ENCODE assay signal across 22 mouse cellular contexts in the genomic region with DNA sequence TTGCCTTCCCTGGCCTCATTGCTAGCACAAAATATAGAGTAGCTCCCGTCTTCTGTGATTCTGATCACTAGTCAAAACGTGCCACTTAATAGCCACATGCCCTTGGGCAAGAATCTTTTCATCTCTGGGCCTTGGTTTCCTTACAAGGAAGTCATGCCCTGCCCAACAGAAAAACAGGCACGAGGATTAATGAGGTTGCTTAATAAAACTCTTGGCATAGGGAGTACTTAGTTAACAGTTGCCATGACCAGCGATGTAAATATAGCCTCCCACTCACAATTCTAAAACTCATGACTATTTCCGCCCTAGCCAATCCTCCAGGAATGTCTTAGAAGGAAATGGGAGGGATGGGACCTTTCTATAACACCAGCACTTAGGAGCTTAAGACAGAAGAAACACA. TPM values are rescaled to one million over a fixed set of nuclear protein-coding genes. Genes with fewer than 3 reads are reported as not detected.
A peak's percentile ranks its signal among the peaks of the same experiment; 100 is the strongest.
DNase-seq lines count a peak whose midpoint lies in the region; ATAC-seq and TF ChIP-seq lines count a peak whose summit lies in the region.
"Had no signal": no experiment of that assay in that cellular context is flagged by ENCODE, and none has a peak within 500 bp of the region (broad histone marks: within the 10 kb centered on the region; RNA-seq: fewer than 3 reads in every experiment).

No protein-coding gene starts in this region.

- no peak for ATAC-seq in lung, embryonic 15.5 days (ENCODE audit: borderline replicate concordance, extremely low read depth, low FRiP score, low TSS enrichment)
- ATAC-seq in megakaryocyte progenitor cell, adult 5-6 weeks (replicated peaks; ENCODE audit: poor library complexity): 0 out of 2 replicates have a peak, but pooled peaks have one; percentile 10
- no peak for ATAC-seq in midbrain, embryonic 14.5 days (ENCODE audit: low FRiP score, low TSS enrichment)
- no peak for ATAC-seq in forebrain, embryonic 11.5 days (replicated peaks; ENCODE audit: low FRiP score)
- ATAC-seq: CD4-positive, CD25-positive, alpha-beta regulatory T cell, adult 4 months; forebrain, embryonic 13.5 days; hindbrain, embryonic 16.5 days; intestine, embryonic 15.5 days; midbrain, embryonic 13.5 days had no signal

- H3K9ac ChIP-seq in lung, embryonic 15.5 days: no peak overlapping the region
- H3K9ac ChIP-seq in midbrain, embryonic 14.5 days (replicated peaks; ENCODE audit: low read length): no peak overlapping the region
- no peak overlapping the region for H3K9ac ChIP-seq in forebrain, embryonic 11.5 days (ENCODE audit: low read length)
- H3K9ac ChIP-seq: forebrain, embryonic 13.5 days; heart, embryonic 13.5 days; intestine, embryonic 15.5 days; kidney, embryonic 15.5 days; limb, embryonic 13.5 days; liver, embryonic 13.5 days; midbrain, embryonic 13.5 days had no signal

- H3K4me1 ChIP-seq in lung, adult 2 months (ENCODE audit: control insufficient read depth, insufficient read depth, low read length): peaks cover 13% of the 10 kb centered on the region
- peaks cover 18% of the 10 kb centered on the region for H3K4me1 ChIP-seq in lung, embryonic 15.5 days
- no peaks in the 10 kb centered on the region for H3K4me1 ChIP-seq in midbrain, embryonic 14.5 days (ENCODE audit: control insufficient read depth, insufficient read depth, low read length)
- no peaks in the 10 kb centered on the region for H3K4me1 ChIP-seq in forebrain, embryonic 11.5 days (replicated peaks; ENCODE audit: control insufficient read depth, insufficient read depth, low read length)
- H3K4me1 ChIP-seq: forebrain, embryonic 13.5 days; intestine, embryonic 15.5 days; kidney, embryonic 15.5 days; limb, embryonic 13.5 days; liver, embryonic 13.5 days; midbrain, embryonic 13.5 days had no signal

- 30% methylated on average over 5 of the region's 5 CpGs for WGBS in lung, adult 2 months
- 60% methylated on average over 5 of the region's 5 CpGs for WGBS in lung, embryonic 15.5 days
- WGBS in midbrain, embryonic 14.5 days: 81% methylated on average over 5 of the region's 5 CpGs
- 75% methylated on average over 5 of the region's 5 CpGs for WGBS in forebrain, embryonic 11.5 days

- H3K27ac ChIP-seq in lung, embryonic 15.5 days: peak overlapping the region; percentile 20; the same call in 1 of the 2 replicates
- no peak overlapping the region for H3K27ac ChIP-seq in midbrain, embryonic 14.5 days (replicated peaks; ENCODE audit: low read depth, low read length)
- H3K27ac ChIP-seq in forebrain, embryonic 11.5 days (ENCODE audit: low read depth, low read length): no peak overlapping the region
- H3K27ac ChIP-seq: forebrain, embryonic 13.5 days; heart, embryonic 13.5 days; hindbrain, embryonic 10.5 days; intestine, embryonic 15.5 days; kidney, embryonic 15.5 days; limb, embryonic 13.5 days; liver, embryonic 13.5 days; midbrain, embryonic 13.5 days had no signal

- DNase-seq in heart, adult 11 months: peak; percentile 89
- DNase-seq in heart, postnatal 25 days (ENCODE audit: low spot score): no peak
- peak; percentile 23 to 54 for DNase-seq in lung, adult 18-20 months
- no peak for DNase-seq in lung, adult 2 months
- no peak for DNase-seq in midbrain, embryonic 14.5 days
- DNase-seq in forebrain, embryonic 11.5 days (ENCODE audit: low spot score): no peak
- DNase-seq: cerebellum, adult 11-12 months; cerebellum, postnatal 10 days; kidney, postnatal 4 days; liver, embryonic 13.5 days had no signal

- no peak for TF ChIP-seq POLR2A in lung, adult 2 months (IDR thresholded peaks at IDR 0.05; ENCODE audit: borderline replicate concordance, extremely low read depth, low read depth, low read length)

- no peak overlapping the region for H3K4me3 ChIP-seq in lung, adult 2 months (replicated peaks; ENCODE audit: extremely low read depth, low read depth, low read length)
- no peak overlapping the region for H3K4me3 ChIP-seq in lung, embryonic 15.5 days
- no peak overlapping the region for H3K4me3 ChIP-seq in midbrain, embryonic 14.5 days (replicated peaks; ENCODE audit: low read depth, low read length)
- H3K4me3 ChIP-seq in forebrain, embryonic 11.5 days (ENCODE audit: low read depth, low read length): no peak overlapping the region
- H3K4me3 ChIP-seq: forebrain, embryonic 13.5 days; heart, embryonic 13.5 days; hindbrain, embryonic 10.5 days; intestine, embryonic 15.5 days; kidney, embryonic 15.5 days; limb, embryonic 13.5 days; liver, embryonic 13.5 days; midbrain, embryonic 13.5 days had no signal

- no peaks in the 10 kb centered on the region for H3K9me3 ChIP-seq in lung, embryonic 15.5 days
- no peaks in the 10 kb centered on the region for H3K9me3 ChIP-seq in midbrain, embryonic 14.5 days (ENCODE audit: control insufficient read depth, low read length)
- H3K9me3 ChIP-seq in forebrain, embryonic 11.5 days (ENCODE audit: control insufficient read depth, low read length): no peaks in the 10 kb centered on the region
- H3K9me3 ChIP-seq: forebrain, embryonic 13.5 days; heart, embryonic 13.5 days; hindbrain, embryonic 10.5 days; intestine, embryonic 15.5 days; kidney, embryonic 15.5 days; limb, embryonic 13.5 days; liver, embryonic 13.5 days; midbrain, embryonic 13.5 days had no signal

- TF ChIP-seq CTCF in lung, adult 2 months (IDR thresholded peaks at IDR 0.05; ENCODE audit: insufficient read depth, low read length): no peak

- no peaks in the 10 kb centered on the region for H3K27me3 ChIP-seq in lung, embryonic 15.5 days
- no peaks in the 10 kb centered on the region for H3K27me3 ChIP-seq in midbrain, embryonic 14.5 days (ENCODE audit: control insufficient read depth, insufficient read depth, low read length)
- H3K27me3 ChIP-seq in forebrain, embryonic 11.5 days (ENCODE audit: control insufficient read depth, insufficient read depth, low read length): no peaks in the 10 kb centered on the region
- H3K27me3 ChIP-seq: forebrain, embryonic 13.5 days; heart, embryonic 13.5 days; intestine, embryonic 15.5 days; kidney, embryonic 15.5 days; limb, embryonic 13.5 days; liver, embryonic 13.5 days; midbrain, embryonic 13.5 days had no signal

- no peak overlapping the region for H3K4me2 ChIP-seq in lung, embryonic 15.5 days
- H3K4me2 ChIP-seq in midbrain, embryonic 14.5 days (ENCODE audit: low read length): no peak overlapping the region
- no peak overlapping the region for H3K4me2 ChIP-seq in forebrain, embryonic 11.5 days (ENCODE audit: low read depth, low read length, severe bottlenecking)
- H3K4me2 ChIP-seq: forebrain, embryonic 13.5 days; heart, embryonic 13.5 days; intestine, embryonic 15.5 days; kidney, embryonic 15.5 days; limb, embryonic 13.5 days; liver, embryonic 13.5 days; midbrain, embryonic 13.5 days had no signal

- intact Hi-C loops in heart, postnatal 25 days (cut with DNase I): no loop called here

- H3K36me3 ChIP-seq in lung, embryonic 15.5 days: no peaks in the 10 kb centered on the region
- no peaks in the 10 kb centered on the region for H3K36me3 ChIP-seq in midbrain, embryonic 14.5 days (ENCODE audit: control insufficient read depth, insufficient read depth, low read length)
- no peaks in the 10 kb centered on the region for H3K36me3 ChIP-seq in forebrain, embryonic 11.5 days (ENCODE audit: control insufficient read depth, insufficient read depth, low read length)
- H3K36me3 ChIP-seq: heart, embryonic 13.5 days; hindbrain, embryonic 10.5 days; intestine, embryonic 15.5 days; kidney, embryonic 15.5 days; limb, embryonic 13.5 days; liver, embryonic 13.5 days; midbrain, embryonic 13.5 days had no signal

RNA-seq across cellular contexts. Expression of a gene that starts 8.1 kb away (rescaled TPM):
- total RNA-seq in heart, postnatal 25 days (2021): 10 to 100 TPM; 70.2 to 74.9 TPM
- 81.8 and 82.1 TPM in 2 replicates for polyA plus RNA-seq in lung, adult 2 months (2012; rRNA removed)
- polyA plus RNA-seq in lung, embryonic 15.5 days (2015; fragmentation: Nextera tagmentation; extraction: Ambion mirVana): 33.4 and 35.4 TPM in 2 replicates
- total RNA-seq in megakaryocyte progenitor cell, adult 5-6 weeks (2015): 102 and 116 TPM in 2 replicates
- 126 and 132 TPM in 2 replicates for total RNA-seq in megakaryocyte progenitor cell, adult 5-6 weeks (2017)
- polyA plus RNA-seq in midbrain, embryonic 14.5 days (2014; fragmentation: Nextera tagmentation; extraction: Ambion mirVana): 5.1 and 8.8 TPM in 2 replicates
- 5.2 and 5.8 TPM in 2 replicates for polyA plus RNA-seq in forebrain, embryonic 11.5 days (2014; fragmentation: Nextera tagmentation; extraction: Ambion mirVana)

RNA-seq across cellular contexts. Expression of a gene that starts 43.5 kb away (rescaled TPM):
- 10 to 100 TPM; 41.8 to 57.1 TPM for total RNA-seq in heart, postnatal 25 days (2021)
- polyA plus RNA-seq in lung, adult 2 months (2012; rRNA removed): 550 and 598 TPM in 2 replicates
- 98.0 and 102 TPM in 2 replicates for polyA plus RNA-seq in lung, embryonic 15.5 days (2015; fragmentation: Nextera tagmentation; extraction: Ambion mirVana)
- total RNA-seq in megakaryocyte progenitor cell, adult 5-6 weeks (2015): 12.0 and 13.8 TPM in 2 replicates
- total RNA-seq in megakaryocyte progenitor cell, adult 5-6 weeks (2017): 11.4 and 11.7 TPM in 2 replicates
- 1.0 and 5.4 TPM in 2 replicates for polyA plus RNA-seq in midbrain, embryonic 14.5 days (2014; fragmentation: Nextera tagmentation; extraction: Ambion mirVana)
- 4.9 and 6.0 TPM in 2 replicates for polyA plus RNA-seq in forebrain, embryonic 11.5 days (2014; fragmentation: Nextera tagmentation; extraction: Ambion mirVana)

RNA-seq across cellular contexts. Expression of a gene that starts 56.4 kb away (rescaled TPM):
- 1 to 10 TPM; 1.0 to 1.2 TPM for total RNA-seq in heart, postnatal 25 days (2021)
- 8.3 and 10.8 TPM in 2 replicates for polyA plus RNA-seq in lung, adult 2 months (2012; rRNA removed)
- 2.9 and 3.0 TPM in 2 replicates for polyA plus RNA-seq in lung, embryonic 15.5 days (2015; fragmentation: Nextera tagmentation; extraction: Ambion mirVana)
- total RNA-seq in megakaryocyte progenitor cell, adult 5-6 weeks (2015): not detected in 2 replicates
- 0.29 TPM in 1 of 2 replicates, not detected in the other for total RNA-seq in megakaryocyte progenitor cell, adult 5-6 weeks (2017)
- polyA plus RNA-seq in midbrain, embryonic 14.5 days (2014; fragmentation: Nextera tagmentation; extraction: Ambion mirVana): 1.4 and 2.6 TPM in 2 replicates
- 0.52 and 1.1 TPM in 2 replicates for polyA plus RNA-seq in forebrain, embryonic 11.5 days (2014; fragmentation: Nextera tagmentation; extraction: Ambion mirVana)
- polyA plus RNA-seq: CD4-positive, CD25-positive, alpha-beta regulatory T cell, adult 4 months; liver, embryonic 13.5 days; thymus, postnatal 0 days had no signal

Comparison
In these comparisons a context has a peak if more than half of its experiments do, and no peak if none do; other contexts are left out.
1. DNase-seq: peak in heart, adult 11 months (single experiment) and lung, adult 18-20 months (2 of 2); none in heart, postnatal 25 days (single experiment), lung, adult 2 months (single experiment), midbrain, embryonic 14.5 days (single experiment) and forebrain, embryonic 11.5 days (single experiment).
2. RNA of a gene that starts 43.5 kb away (polyA plus RNA-seq): 550 to 598 TPM in lung, adult 2 months and 98.0 to 102 TPM in lung, embryonic 15.5 days; 4.9 to 6.0 TPM in forebrain, embryonic 11.5 days and 1.0 to 5.4 TPM in midbrain, embryonic 14.5 days; every median in the first group is over 10 times any median in the second.